Mouse (Mus musculus): ENCODE measurements around the gene Vmn2r25. TPM values are rescaled to one million over a fixed set of nuclear protein-coding genes. Genes with fewer than 3 reads are reported as not detected.
"Not testable (repeated sequence)": the region's sequence is repeated elsewhere in the genome, so short reads cannot be mapped to it uniquely, and the experiment has no call there.

Gene Vmn2r25
- not detected in 2 replicates for polyA plus RNA-seq (2016; fragmentation: Nextera tagmentation; extraction: Ambion mirVana)

- not testable (repeated sequence) for H3K9me3 ChIP-seq (replicated peaks); H3K36me3 ChIP-seq; H3K9ac ChIP-seq; ATAC-seq (ENCODE audit: low FRiP score); H3K27me3 ChIP-seq; H3K4me1 ChIP-seq; H3K4me2 ChIP-seq (replicated peaks); H3K27ac ChIP-seq; H3K4me3 ChIP-seq
- 67% methylated on average over 2 of the region's 2 CpGs for WGBS
Observed at GRCm38 (mm10) chr6:123853363-123853762, at the start of gene Vmn2r25. Vmn2r25 (minus strand) TSS chr6:123853463.

GRCm38 (mm10) chr6:123819951-123820350, 33.3 kb downstream of the Vmn2r25 start:
- H3K36me3 ChIP-seq: no peaks in the 10 kb centered on the region
- H3K4me2 ChIP-seq (replicated peaks): no peak overlapping the region
- no peaks in the 10 kb centered on the region for H3K4me1 ChIP-seq
- WGBS: 82% methylated on average over 8 of the region's 8 CpGs
- H3K4me3 ChIP-seq: no peak overlapping the region
- no peaks in the 10 kb centered on the region for H3K27me3 ChIP-seq
- no peak overlapping the region for H3K27ac ChIP-seq
- H3K9me3 ChIP-seq (replicated peaks): peaks cover 4% of the 10 kb centered on the region; the same call in 1 of the 2 replicates
- no peak for ATAC-seq (ENCODE audit: low FRiP score)
- H3K9ac ChIP-seq: no peak overlapping the region

GRCm38 (mm10) chr6:123810291-123810690, 43.0 kb downstream of the Vmn2r25 start:
- not testable (repeated sequence) for H3K4me1 ChIP-seq; H3K4me2 ChIP-seq (replicated peaks); H3K9me3 ChIP-seq (replicated peaks); H3K27ac ChIP-seq; H3K36me3 ChIP-seq; H3K4me3 ChIP-seq; H3K9ac ChIP-seq; ATAC-seq (ENCODE audit: low FRiP score); H3K27me3 ChIP-seq

GRCm38 (mm10) chr6:123793746-123794145, 59.5 kb downstream of the Vmn2r25 start:
- Histone ChIP-seq H3K27me3 (no peaks in the 10 kb centered on the region), H3K27ac (no peak overlapping the region), H3K9ac (no peak overlapping the region), H3K36me3 (no peaks in the 10 kb centered on the region), H3K4me1 (no peaks in the 10 kb centered on the region), H3K9me3 (replicated peaks) (no peaks in the 10 kb centered on the region), H3K4me2 (replicated peaks) (no peak overlapping the region), H3K4me3 (no peak overlapping the region)
- WGBS: 38% methylated on average over 9 of the region's 9 CpGs
- ATAC-seq (ENCODE audit: low FRiP score): no peak

GRCm38 (mm10) chr6:123784857-123785256, 68.4 kb downstream of the Vmn2r25 start:
- Histone ChIP-seq H3K27ac (no peak overlapping the region), H3K27me3 (no peaks in the 10 kb centered on the region), H3K4me1 (no peaks in the 10 kb centered on the region), H3K9ac (no peak overlapping the region), H3K9me3 (replicated peaks) (no peaks in the 10 kb centered on the region), H3K4me3 (no peak overlapping the region), H3K36me3 (no peaks in the 10 kb centered on the region), H3K4me2 (replicated peaks) (no peak overlapping the region)
- ATAC-seq (ENCODE audit: low FRiP score): no peak
- WGBS: 69% methylated on average over 2 of the region's 2 CpGs

- H3K36me3 ChIP-seq: no peaks in the 10 kb centered on the region
- ATAC-seq (ENCODE audit: low FRiP score): no peak
- H3K27ac ChIP-seq: no peak within 1 kb of the TSS
- no peaks in the 10 kb centered on the region for H3K9me3 ChIP-seq (replicated peaks)
- no peaks in the 10 kb centered on the region for H3K4me1 ChIP-seq
- H3K9ac ChIP-seq: no peak within 1 kb of the TSS
- H3K4me2 ChIP-seq (replicated peaks): no peak within 1 kb of the TSS
- H3K27me3 ChIP-seq: no peaks in the 10 kb centered on the region
- 60% methylated on average over 1 of the region's 1 CpGs for WGBS
- no peak within 1 kb of the TSS for H3K4me3 ChIP-seq
Observed at GRCm38 (mm10) chr6:123778579-123778978, 74.7 kb downstream of the Vmn2r25 start, which contains the start of gene Vmn2r24. Vmn2r24 (plus strand) TSS chr6:123778879.

Other genes with a start within 250 kb of the Vmn2r25 start
- gene Vmn2r22, start 202.7 kb downstream of the Vmn2r25 start, polyA plus RNA-seq (2016; fragmentation: Nextera tagmentation; extraction: Ambion mirVana): not detected in 2 replicates
- gene Vmn2r23, start 150.8 kb downstream of the Vmn2r25 start, polyA plus RNA-seq (2016; fragmentation: Nextera tagmentation; extraction: Ambion mirVana): not detected in 2 replicates
- gene Vmn2r24, start 74.6 kb downstream of the Vmn2r25 start, polyA plus RNA-seq (2016; fragmentation: Nextera tagmentation; extraction: Ambion mirVana): not detected in 2 replicates
- gene Vmn2r26, start 171.1 kb upstream of the Vmn2r25 start, polyA plus RNA-seq (2016; fragmentation: Nextera tagmentation; extraction: Ambion mirVana): not detected in 2 replicates

All from hindbrain, embryonic 12.5 days (tissue).